Mouse (Mus musculus) small intestine, adult 2 months (tissue): ENCODE data around the gene Ercc4.

Source experiments
- CTCF ChIP-seq: fragments of 200-500 bp; IDR thresholded peaks from 2 replicates; pipeline ENCODE4 v1.5.1; 2012; ENCODE audit warnings: low read depth, mild to moderate bottlenecking, control low read depth, inconsistent platforms, low read length, moderate library complexity, mixed read lengths; ENCODE audit not compliant: insufficient replicate concordance, insufficient read length; ENCODE audit errors: extremely low read depth
- POLR2A ChIP-seq: fragments of 200-500 bp; IDR thresholded peaks from 2 replicates; pipeline ENCODE4 v1.6.1; 2012; ENCODE audit warnings: low read depth, mild to moderate bottlenecking, control low read depth, inconsistent platforms, low read length, moderate library complexity

DNA sequence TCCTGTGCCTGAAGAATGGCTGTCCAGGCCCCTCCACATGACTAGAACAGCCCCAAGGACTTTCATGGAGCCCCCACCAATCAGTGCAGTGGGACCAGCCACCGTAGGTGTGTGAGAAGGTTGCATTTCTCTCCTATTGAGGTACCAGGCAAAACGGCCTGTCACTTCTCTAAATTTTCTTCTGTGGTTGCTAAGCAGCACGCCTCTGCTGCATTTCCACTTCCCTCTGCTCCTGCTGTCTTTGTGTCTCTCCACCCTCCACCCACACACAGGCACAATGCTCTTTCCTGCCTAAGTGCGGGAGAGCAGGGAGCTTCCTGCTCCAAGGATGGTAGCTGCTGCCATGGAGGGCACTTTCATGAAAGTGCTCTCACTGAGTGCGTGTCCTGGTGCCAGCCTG is 87.8 kb downstream of the Ercc4 start:
- TF ChIP-seq CTCF (no peak), POLR2A (no peak)
